Mouse (Mus musculus) heart, embryonic 16.5 days (tissue): Measurements from ENCODE around the gene Mepce. TPM values are rescaled to one million over a fixed set of nuclear protein-coding genes. Genes with fewer than 3 reads are reported as not detected.
A peak's percentile ranks its signal among the peaks of the same experiment; 100 is the strongest.

ENCODE experiments used
- ATAC-seq: fragments of 200-750 bp; cut with Nextera tagmentation; replicated peaks from 2 replicates; pipeline ENCODE4 v1.8.0; 2017; ENCODE audit warnings: moderate number of reproducible peaks; ENCODE audit not compliant: insufficient read depth, low FRiP score; ENCODE audit errors: extremely low read depth
- H3K27ac ChIP-seq: fragments of 300-500 bp; sonication (generic); 2 replicates; pipeline ENCODE4 v1.5.1; 2014; ENCODE audit warnings: mild to moderate bottlenecking, low read length, control low read depth, moderate library complexity
- H3K27me3 ChIP-seq: fragments of 300-500 bp; sonication (generic); 2 replicates; pipeline ENCODE4 v1.6.1; 2014; ENCODE audit warnings: low read length, mixed read lengths; ENCODE audit not compliant: control insufficient read depth, insufficient read depth
- H3K36me3 ChIP-seq: fragments of 300-500 bp; sonication (generic); 2 replicates; pipeline ENCODE4 v1.6.1; 2014; ENCODE audit not compliant: control insufficient read depth, insufficient read depth
- H3K4me1 ChIP-seq: fragments of 300-500 bp; sonication (generic); 2 replicates; pipeline ENCODE4 v1.6.1; 2014; ENCODE audit warnings: low read length, mixed read lengths; ENCODE audit not compliant: control insufficient read depth, insufficient read depth
- H3K4me2 ChIP-seq: fragments of 300-500 bp; sonication (generic); 2 replicates; pipeline ENCODE4 v1.6.1; 2014; ENCODE audit warnings: low read depth, mild to moderate bottlenecking, control low read depth, low read length
- H3K4me3 ChIP-seq: fragments of 300-500 bp; sonication (generic); 2 replicates; pipeline ENCODE4 v1.5.1; 2014; ENCODE audit warnings: mild to moderate bottlenecking, control low read depth, low read length
- H3K9ac ChIP-seq: fragments of 300-500 bp; sonication (generic); 2 replicates; pipeline ENCODE4 v1.6.1; 2014; ENCODE audit warnings: low read length, control low read depth
- H3K9me3 ChIP-seq: fragments of 300-500 bp; sonication (generic); replicated peaks from 2 replicates; pipeline ENCODE4 v1.6.1; 2016; ENCODE audit warnings: low read length; ENCODE audit not compliant: control insufficient read depth
- WGBS: fragments of 180-500 bp; shearing (Covaris S2); extraction: QIAGEN DNeasy Blood & Tissue Kit; methylation state at CpG from one replicate; pipeline ENCODE4 v1.1.7; 2014; 5-methylcytosine and 5-hydroxymethylcytosine counted together
- polyA plus RNA-seq: library from polyadenylated mRNA; unstranded; fragments of >200 nt; fragmentation: Nextera tagmentation; extraction: Ambion mirVana; gene quantifications from 2 replicates; pipeline ENCODE4 v1.2.1, GENCODE M21; 2015

Mepce gene
- polyA plus RNA-seq, 1 experiment from 2014 or later: 5.6 TPM

GRCm38 (mm10) chr5:137741023-137741931 lies 46.2 kb downstream of the Mepce start, which contains the start of gene Nyap1:
Gene Nyap1, minus strand, starts transcription at chr5:137741607.
- peak within 1 kb of the TSS; percentile 74 for H3K27ac ChIP-seq
- under 1% methylated on average over 69 of the region's 71 CpGs for WGBS
- no peaks in the 10 kb centered on the region for H3K27me3 ChIP-seq
- H3K9me3 ChIP-seq: no peaks in the 10 kb centered on the region
- H3K4me3 ChIP-seq: peak within 1 kb of the TSS; percentile 73
- ATAC-seq: peak; percentile 80
- H3K9ac ChIP-seq: peak within 1 kb of the TSS; percentile 82
- no peaks in the 10 kb centered on the region for H3K36me3 ChIP-seq
- H3K4me2 ChIP-seq: peak within 1 kb of the TSS; percentile 93
- H3K4me1 ChIP-seq: peaks cover 13% of the 10 kb centered on the region

- peak overlapping the region; percentile 73 for H3K4me3 ChIP-seq
- peaks cover 12% of the 10 kb centered on the region for H3K4me1 ChIP-seq
- peak overlapping the region; percentile 82 for H3K9ac ChIP-seq
- ATAC-seq: no peak
- H3K9me3 ChIP-seq: no peaks in the 10 kb centered on the region
- 18% methylated on average over 11 of the region's 11 CpGs for WGBS
- no peaks in the 10 kb centered on the region for H3K36me3 ChIP-seq
- no peak overlapping the region for H3K27ac ChIP-seq
- H3K27me3 ChIP-seq: no peaks in the 10 kb centered on the region
- peak overlapping the region; percentile 93 for H3K4me2 ChIP-seq
These were observed 46.9 kb downstream of the Mepce start for GRCm38 (mm10) chr5:137740506-137740905.

- H3K4me1 ChIP-seq: peaks cover 6% of the 10 kb centered on the region; the same call in 1 of the 2 replicates
- no peaks in the 10 kb centered on the region for H3K9me3 ChIP-seq
- ATAC-seq: no peak
- no peak overlapping the region for H3K9ac ChIP-seq
- no peaks in the 10 kb centered on the region for H3K36me3 ChIP-seq
- no peak overlapping the region for H3K27ac ChIP-seq
- WGBS: 76% methylated on average over 9 of the region's 9 CpGs
- no peaks in the 10 kb centered on the region for H3K27me3 ChIP-seq
- H3K4me2 ChIP-seq: peak overlapping the region; percentile 22; the same call in 1 of the 2 replicates
- no peak overlapping the region; the same call in 1 of the 2 replicates for H3K4me3 ChIP-seq
These were observed 48.0 kb downstream of the Mepce start for GRCm38 (mm10) chr5:137739471-137739870.

GRCm38 (mm10) chr5:137738516-137738915 lies 48.9 kb downstream of the Mepce start:
- H3K9ac ChIP-seq: no peak overlapping the region
- H3K4me2 ChIP-seq: no peak overlapping the region
- no peak for ATAC-seq
- peaks cover 6% of the 10 kb centered on the region; the same call in 1 of the 2 replicates for H3K4me1 ChIP-seq
- no peaks in the 10 kb centered on the region; the same call in 1 of the 2 replicates for H3K36me3 ChIP-seq
- no peaks in the 10 kb centered on the region for H3K9me3 ChIP-seq
- H3K27ac ChIP-seq: no peak overlapping the region
- no peaks in the 10 kb centered on the region for H3K27me3 ChIP-seq
- no peak overlapping the region for H3K4me3 ChIP-seq
- 48% methylated on average over 5 of the region's 5 CpGs for WGBS

- no peak for ATAC-seq
- Histone ChIP-seq H3K4me1 (peaks cover 6% of the 10 kb centered on the region; the same call in 1 of the 2 replicates), H3K27me3 (no peaks in the 10 kb centered on the region), H3K4me2 (no peak overlapping the region), H3K27ac (no peak overlapping the region), H3K4me3 (no peak overlapping the region), H3K9me3 (no peaks in the 10 kb centered on the region), H3K9ac (no peak overlapping the region), H3K36me3 (no peaks in the 10 kb centered on the region; the same call in 1 of the 2 replicates)
- WGBS: 77% methylated on average over 6 of the region's 6 CpGs
These were observed 50.0 kb downstream of the Mepce start for GRCm38 (mm10) chr5:137737400-137737940.

GRCm38 (mm10) chr5:137734289-137735061 lies 53.0 kb downstream of the Mepce start:
- ATAC-seq: no peak
- 78% methylated on average over 6 of the region's 6 CpGs for WGBS
- Histone ChIP-seq H3K4me2 (no peak overlapping the region), H3K27ac (no peak overlapping the region), H3K27me3 (no peaks in the 10 kb centered on the region), H3K9me3 (no peaks in the 10 kb centered on the region), H3K9ac (no peak overlapping the region), H3K4me1 (no peaks in the 10 kb centered on the region; the same call in 1 of the 2 replicates), H3K4me3 (no peak overlapping the region), H3K36me3 (no peaks in the 10 kb centered on the region; the same call in 1 of the 2 replicates)

- no peak overlapping the region for H3K9ac ChIP-seq
- H3K27me3 ChIP-seq: no peaks in the 10 kb centered on the region
- no peak overlapping the region for H3K4me2 ChIP-seq
- H3K9me3 ChIP-seq: no peaks in the 10 kb centered on the region
- H3K4me3 ChIP-seq: no peak overlapping the region
- WGBS: 92% methylated on average over 12 of the region's 12 CpGs
- ATAC-seq: no peak
- H3K27ac ChIP-seq: no peak overlapping the region
- H3K4me1 ChIP-seq: no peaks in the 10 kb centered on the region
- H3K36me3 ChIP-seq: no peaks in the 10 kb centered on the region; the same call in 1 of the 2 replicates
These were observed 53.7 kb downstream of the Mepce start for GRCm38 (mm10) chr5:137733638-137734288.
